Mouse (Mus musculus) myocyte (in vitro differentiated cells): Measurements from ENCODE around the gene Sept3. TPM values are rescaled to one million over a fixed set of nuclear protein-coding genes. Genes with fewer than 3 reads are reported as not detected.

Source experiments
- H3K27me3 ChIP-seq: one replicate; pipeline ENCODE4 v1.6.1; 2011; ENCODE audit not compliant: control insufficient read depth, insufficient read depth, insufficient read length
- H3K36me3 ChIP-seq: one replicate; pipeline ENCODE4 v1.6.1; 2011; ENCODE audit not compliant: control insufficient read depth, insufficient read depth
- H3K4me2 ChIP-seq: one replicate; pipeline ENCODE4 v1.6.1; 2011; ENCODE audit warnings: low read depth, control low read depth
- H3K4me3 ChIP-seq: one replicate; pipeline ENCODE4 v1.5.1; 2011; ENCODE audit warnings: mild to moderate bottlenecking, control low read depth, moderate library complexity
- H3K79me2 ChIP-seq: one replicate; pipeline ENCODE4 v1.6.1; 2011; ENCODE audit not compliant: control insufficient read depth, insufficient read depth
- H3ac ChIP-seq: one replicate; pipeline ENCODE4 v1.6.1; 2011; ENCODE audit not compliant: control insufficient read depth, insufficient read length
- CEBPB ChIP-seq: IDR thresholded peaks from 2 replicates; pipeline ENCODE4 v1.6.1; 2011; ENCODE audit warnings: mild to moderate bottlenecking, moderate library complexity; ENCODE audit not compliant: poor library complexity, insufficient read depth, severe bottlenecking
- E2F4 ChIP-seq: IDR thresholded peaks from one replicate; pipeline ENCODE4 v1.6.1; 2011; ENCODE audit warnings: mild to moderate bottlenecking, control low read depth, moderate library complexity; ENCODE audit not compliant: insufficient read depth
- MAX ChIP-seq: IDR thresholded peaks from one replicate; pipeline ENCODE4 v1.6.1; 2011; ENCODE audit warnings: low read depth, mild to moderate bottlenecking, control low read depth
- MYOD1 ChIP-seq, 3 experiments: IDR thresholded peaks; one replicate each; pipeline ENCODE4 v1.6.1; 2011; ENCODE audit warnings: control low read depth in 2 of 3, low read depth in 2 of 3, mild to moderate bottlenecking in 2 of 3, moderate library complexity in 1 of 3; ENCODE audit not compliant: insufficient read length in 2 of 3, control insufficient read depth in 1 of 3
- MYOG ChIP-seq, 3 experiments: IDR thresholded peaks; one replicate each; pipeline ENCODE4 v1.6.1; 2011; ENCODE audit warnings: control low read depth in 2 of 3, low read depth in 2 of 3, mild to moderate bottlenecking in 2 of 3; ENCODE audit not compliant: insufficient read length in 2 of 3, control insufficient read depth in 1 of 3, insufficient read depth in 1 of 3
- POLR2A ChIP-seq: IDR thresholded peaks from one replicate; pipeline ENCODE4 v1.6.1; 2011; ENCODE audit warnings: low read depth, mild to moderate bottlenecking, control low read depth, moderate library complexity; ENCODE audit not compliant: insufficient read length
- POLR2AphosphoS2 ChIP-seq: IDR thresholded peaks from one replicate; pipeline ENCODE4 v1.6.1; 2011; ENCODE audit warnings: low read depth, control low read depth; ENCODE audit not compliant: insufficient read length
- REST ChIP-seq: IDR thresholded peaks from one replicate; pipeline ENCODE4 v1.6.1; 2011; ENCODE audit warnings: mild to moderate bottlenecking, control low read depth, moderate library complexity; ENCODE audit not compliant: insufficient read depth, insufficient read length
- SRF ChIP-seq: IDR thresholded peaks from one replicate; pipeline ENCODE4 v1.6.1; 2011; ENCODE audit warnings: low read depth; ENCODE audit not compliant: control insufficient read depth, insufficient read length
- TCF12 ChIP-seq: IDR thresholded peaks from one replicate; pipeline ENCODE4 v1.6.1; 2011; ENCODE audit warnings: mild to moderate bottlenecking, control low read depth; ENCODE audit not compliant: poor library complexity, insufficient read depth, severe bottlenecking
- TCF3 ChIP-seq: IDR thresholded peaks from one replicate; pipeline ENCODE4 v1.6.1; 2011; ENCODE audit warnings: low read depth, control low read depth; ENCODE audit not compliant: insufficient read length
- USF1 ChIP-seq: IDR thresholded peaks from one replicate; pipeline ENCODE4 v1.6.1; 2011; ENCODE audit warnings: low read depth, mild to moderate bottlenecking, control low read depth, moderate library complexity
- polyA plus RNA-seq: library from polyadenylated mRNA; unstranded; fragments of >200 nt; fragmentation: generic; extraction: Trizol; gene quantifications from one replicate; pipeline ENCODE4 v1.2.1, GENCODE M21; 2012; ENCODE audit warnings: missing spikeins

Sept3 gene
- polyA plus RNA-seq, 1 experiment = 0.01 TPM

DNA sequence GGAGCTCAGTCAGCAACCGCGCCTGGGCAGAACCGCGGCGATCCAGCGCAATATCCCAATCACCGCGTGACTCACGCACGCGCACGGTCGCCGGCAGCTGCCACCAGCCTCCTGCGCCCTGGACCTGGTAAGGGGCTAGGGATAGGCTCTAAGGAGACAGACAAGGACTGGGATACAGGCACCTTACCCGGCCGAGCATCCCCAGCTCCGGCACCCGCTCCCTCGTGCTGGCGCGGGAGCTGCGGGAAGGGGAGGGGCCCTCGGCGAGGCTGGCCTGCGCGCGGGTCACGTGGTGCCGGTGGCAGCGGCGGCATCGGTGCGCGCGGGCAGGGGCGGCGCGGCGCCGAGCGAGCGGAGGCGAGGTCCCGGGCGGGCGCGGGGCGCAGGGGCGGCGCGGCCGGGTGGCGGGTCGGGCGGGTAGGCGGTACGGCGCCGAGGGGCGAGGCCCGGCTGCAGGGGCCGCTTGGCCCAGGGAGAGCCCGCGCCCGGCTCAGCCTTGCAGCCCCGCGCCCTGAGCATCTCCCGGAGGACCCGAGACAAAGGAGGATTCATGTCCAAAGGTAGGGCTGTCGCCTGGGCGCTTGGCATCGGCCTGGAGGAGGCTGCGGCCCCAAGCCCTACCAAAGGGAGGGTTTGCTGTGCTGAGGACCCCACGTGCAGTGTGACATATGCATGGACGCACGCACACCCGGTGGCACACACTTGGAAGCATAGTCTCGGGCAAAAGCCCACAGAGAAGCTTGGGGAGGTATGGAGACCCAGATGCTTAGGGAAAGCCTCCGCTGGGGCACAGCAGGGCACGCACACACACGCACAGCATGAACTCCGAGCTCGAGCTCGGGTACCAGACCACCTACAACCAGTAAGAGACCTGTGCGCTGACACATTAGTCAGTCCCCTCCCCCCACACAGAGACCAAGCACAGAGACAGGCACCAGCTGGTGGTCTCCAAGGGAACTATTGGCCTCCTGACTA, 521 bp downstream of the Sept3 start:
- Histone ChIP-seq H3K4me2 (peak overlapping the region; percentile 48), H3K36me3 (no peaks in the 10 kb centered on the region), H3K27me3 (peaks cover 85% of the 10 kb centered on the region), H3K4me3 (no peak overlapping the region), H3K79me2 (no peaks in the 10 kb centered on the region), H3ac (no peak overlapping the region)
- TF ChIP-seq MYOD1 (IDR thresholded peaks at IDR 0.05; ENCODE audit: control insufficient read depth in 1 of 3, insufficient read length in 2 of 3, low read depth in 2 of 3) (peak in 1 of 3 experiments; percentile 19), SRF (no peak)

DNA sequence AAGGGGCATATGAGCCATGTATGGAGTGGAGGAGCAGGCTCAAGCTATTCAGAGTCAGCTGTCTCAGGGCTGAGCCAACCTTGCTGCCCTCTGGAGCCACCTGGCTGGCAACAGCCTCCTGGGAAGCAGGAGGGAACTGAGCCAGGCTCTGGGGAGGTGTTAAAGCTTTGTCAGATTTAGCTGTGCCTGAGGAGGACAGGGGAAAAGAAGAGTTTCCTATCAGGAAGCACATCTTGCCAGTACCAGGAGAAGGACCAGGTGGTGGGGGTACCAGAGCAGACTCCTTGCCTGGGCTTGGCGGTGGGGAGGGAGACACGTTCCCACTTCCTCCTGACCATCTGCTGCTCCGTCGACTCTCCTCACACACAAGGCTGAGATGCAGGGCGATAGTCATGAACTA, 2.9 kb downstream of the Sept3 start:
- H3K27me3 ChIP-seq = peaks cover 76% of the 10 kb centered on the region
- H3K79me2 ChIP-seq = no peaks in the 10 kb centered on the region
- H3K36me3 ChIP-seq = no peaks in the 10 kb centered on the region
- TF ChIP-seq CEBPB (no peak), SRF (no peak), POLR2A (no peak), TCF3 (no peak), USF1 (no peak), MAX (no peak), TCF12 (no peak), POLR2AphosphoS2 (no peak), MYOD1 (IDR thresholded peaks at IDR 0.05; ENCODE audit: control insufficient read depth in 1 of 3, insufficient read length in 2 of 3, low read depth in 2 of 3) (no peak), E2F4 (no peak), MYOG (IDR thresholded peaks at IDR 0.05; ENCODE audit: control insufficient read depth in 1 of 3, insufficient read depth in 1 of 3, insufficient read length in 2 of 3, low read depth in 2 of 3) (no peak), REST (no peak)
- no peak overlapping the region for H3K4me3 ChIP-seq
- H3K4me2 ChIP-seq = no peak overlapping the region
- no peak overlapping the region for H3ac ChIP-seq

DNA sequence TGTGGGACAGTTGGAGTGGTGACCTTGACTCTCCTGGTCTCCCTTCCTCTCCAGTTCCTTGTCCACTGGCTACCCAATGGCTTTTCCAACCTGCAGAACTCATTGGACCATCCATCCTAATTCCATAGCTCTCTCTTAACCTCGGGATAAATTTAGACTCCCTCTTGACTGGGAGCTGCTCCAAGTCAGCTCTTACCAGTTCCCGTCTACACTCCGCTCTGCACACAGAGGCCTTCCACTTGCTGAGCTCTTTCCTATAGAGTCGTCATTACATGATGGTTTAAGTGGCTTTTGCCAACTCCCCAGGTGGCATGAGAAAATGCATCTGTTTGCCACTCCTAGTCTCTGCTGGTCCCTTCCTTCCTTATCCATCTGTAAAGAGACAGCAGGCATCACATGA, 5.9 kb downstream of the Sept3 start:
- no peaks in the 10 kb centered on the region for H3K36me3 ChIP-seq
- H3K79me2 ChIP-seq = no peaks in the 10 kb centered on the region
- H3K4me3 ChIP-seq = no peak overlapping the region
- TF ChIP-seq E2F4 = no peak
- TF ChIP-seq USF1 = no peak
- TF ChIP-seq TCF12 = no peak
- no peak for TF ChIP-seq MAX
- no peak for TF ChIP-seq MYOG (IDR thresholded peaks at IDR 0.05; ENCODE audit: control insufficient read depth in 1 of 3, insufficient read depth in 1 of 3, insufficient read length in 2 of 3, low read depth in 2 of 3)
- no peak for TF ChIP-seq POLR2AphosphoS2
- no peak for TF ChIP-seq TCF3
- TF ChIP-seq CEBPB = no peak
- no peak overlapping the region for H3ac ChIP-seq
- H3K4me2 ChIP-seq = no peak overlapping the region
- H3K27me3 ChIP-seq = peaks cover 65% of the 10 kb centered on the region

DNA sequence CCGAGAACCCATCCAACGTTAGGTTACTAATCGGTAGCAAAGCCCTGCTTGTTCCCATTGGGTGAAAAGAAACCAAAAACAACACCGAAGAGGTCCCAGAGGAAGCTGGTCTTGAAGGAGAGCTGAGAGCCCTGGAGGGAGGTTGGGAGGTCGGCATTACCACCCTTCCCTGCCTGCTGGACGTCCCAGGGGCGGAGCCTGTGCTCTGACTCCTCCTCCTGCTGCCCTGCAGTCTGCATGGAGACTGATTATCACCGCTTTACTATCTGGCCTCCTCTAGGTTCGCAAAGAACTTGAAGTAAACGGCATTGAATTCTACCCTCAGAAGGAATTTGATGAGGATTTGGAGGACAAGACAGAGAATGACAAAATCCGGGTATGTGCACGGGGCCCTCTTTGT, 11.5 kb downstream of the Sept3 start:
- Histone ChIP-seq H3K27me3 (peaks cover 40% of the 10 kb centered on the region), H3K79me2 (no peaks in the 10 kb centered on the region), H3K4me3 (no peak overlapping the region), H3ac (no peak overlapping the region), H3K36me3 (no peaks in the 10 kb centered on the region), H3K4me2 (no peak overlapping the region)
- no peak for TF ChIP-seq MAX
- TF ChIP-seq POLR2AphosphoS2 = no peak
- TF ChIP-seq TCF3 = no peak
- TF ChIP-seq POLR2A = no peak
- TF ChIP-seq USF1 = no peak
- TF ChIP-seq E2F4 = no peak
- no peak for TF ChIP-seq TCF12

DNA sequence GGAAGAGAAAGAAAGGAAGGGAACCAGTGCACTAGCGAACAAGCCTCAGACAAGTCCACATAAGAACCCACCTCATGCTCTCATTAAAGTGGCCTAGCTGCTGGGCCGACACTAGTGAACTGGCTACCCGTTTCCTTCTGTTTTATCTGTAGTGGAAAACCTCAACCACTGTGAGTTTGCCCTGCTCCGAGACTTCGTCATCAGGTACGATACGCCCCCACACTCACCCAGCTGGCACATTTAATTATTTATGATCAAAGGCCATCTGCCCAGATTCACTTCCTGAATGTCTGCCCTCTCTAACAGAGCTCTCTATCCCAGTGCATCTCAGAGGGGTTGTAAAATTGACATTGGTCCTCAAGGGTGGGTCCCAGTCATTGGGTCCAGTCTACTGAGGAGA, 15.6 kb downstream of the Sept3 start:
- H3ac ChIP-seq = no peak overlapping the region
- peaks cover 48% of the 10 kb centered on the region for H3K27me3 ChIP-seq
- no peak for TF ChIP-seq REST
- TF ChIP-seq E2F4 = no peak
- no peak for TF ChIP-seq CEBPB
- no peak for TF ChIP-seq POLR2A
- TF ChIP-seq TCF3 = no peak
- no peak for TF ChIP-seq MAX
- no peak overlapping the region for H3K4me3 ChIP-seq
- no peaks in the 10 kb centered on the region for H3K36me3 ChIP-seq
- H3K79me2 ChIP-seq = no peaks in the 10 kb centered on the region
- no peak overlapping the region for H3K4me2 ChIP-seq
